Mouse (Mus musculus) left cerebral cortex, postnatal 14 days (tissue): ENCODE measurements at regions not wholly inside any gene's neighbourhood (a gene's known extent, or its start where the extent isn't known, plus 50 kb on each side); places are given as distances from the start of the nearest gene placed in this dataset.

ENCODE experiments used
- DNase-seq, 2 experiments: peaks; one replicate each; pipeline ENCODE4 v3.0.0; 2021 to 2022; ENCODE audit warnings: low spot score in 2 of 2, mixed read lengths in 1 of 2
- intact Hi-C: fragments of 180-260 bp; cut with DNase I; formaldehyde crosslinking; loops from one replicate; pipeline ENCODE4 v1.15.1; 2025

GRCm38 (mm10) chr1:61050346-61050745 is 72.6 kb downstream of the Icos start:
- no peak for DNase-seq
- intact Hi-C loops = loop anchor here (10.0 kb wide), 1 partner anchor 244 kb away; no protein-coding TSS in a partner anchor

GRCm38 (mm10) chr1:61053676-61054075 is 75.9 kb downstream of the Icos start:
- no peak for DNase-seq
- intact Hi-C loops = loop anchor here (10.0 kb wide), 1 partner anchor 241 kb away; no protein-coding TSS in a partner anchor

GRCm38 (mm10) chr1:61054391-61054790 is 76.7 kb downstream of the Icos start:
- intact Hi-C loops = loop anchor here (10.0 kb wide), 1 partner anchor 240 kb away; no protein-coding TSS in a partner anchor
- DNase-seq = no peak

GRCm38 (mm10) chr1:61055176-61055575 is 77.4 kb downstream of the Icos start:
- peak; percentile 52 to 79 for DNase-seq
- intact Hi-C loops = loop anchor here (5.0 to 10.0 kb wide), 2 partner anchors 240 to 1647 kb away; partner anchors contain the start of gene Nrp2

GRCm38 (mm10) chr1:61059910-61060536 is 82.3 kb downstream of the Icos start:
- no peak for DNase-seq
- intact Hi-C loops = loop anchor here (5.0 to 10.0 kb wide), 2 partner anchors 235 to 1642 kb away; partner anchors contain the start of gene Nrp2

- DNase-seq = no peak
- intact Hi-C loops = no loop called here
These were observed 84.2 kb downstream of the Icos start for GRCm38 (mm10) chr1:61061892-61062460.

GRCm38 (mm10) chr1:61068112-61068511 is 90.4 kb downstream of the Icos start:
- no peak for DNase-seq
- intact Hi-C loops = no loop called here

GRCm38 (mm10) chr1:61074127-61074526 is 96.4 kb downstream of the Icos start:
- no peak for DNase-seq
- intact Hi-C loops = no loop called here

- intact Hi-C loops = no loop called here
- DNase-seq = no peak
These were observed 97.6 kb downstream of the Icos start for GRCm38 (mm10) chr1:61075335-61075734.

GRCm38 (mm10) chr1:61084732-61085131 is 107.0 kb downstream of the Icos start:
- intact Hi-C loops = no loop called here
- no peak for DNase-seq

GRCm38 (mm10) chr1:61086811-61087210 is 109.1 kb downstream of the Icos start:
- intact Hi-C loops = no loop called here

GRCm38 (mm10) chr1:61090801-61091200 is 113.1 kb downstream of the Icos start:
- no peak for DNase-seq
- intact Hi-C loops = no loop called here

More at GRCm38 (mm10) chr1:61086811-61087210, 109.1 kb downstream of the Icos start:
- DNase-seq = no peak

- intact Hi-C loops = no loop called here
- no peak for DNase-seq
These were observed 117.9 kb downstream of the Icos start for GRCm38 (mm10) chr1:61095481-61096165.

- intact Hi-C loops = no loop called here
- DNase-seq = no peak
These were observed 121.6 kb downstream of the Icos start for GRCm38 (mm10) chr1:61099341-61099740.

GRCm38 (mm10) chr1:61101679-61102078 is 124.0 kb downstream of the Icos start:
- intact Hi-C loops = no loop called here
- no peak for DNase-seq

GRCm38 (mm10) chr1:61102346-61102745 is 124.6 kb downstream of the Icos start:
- intact Hi-C loops = no loop called here
- no peak for DNase-seq

GRCm38 (mm10) chr1:61103581-61103980 is 125.9 kb downstream of the Icos start:
- intact Hi-C loops = no loop called here
- DNase-seq = no peak

- intact Hi-C loops = no loop called here
- peak in 1 of 2 experiments; percentile 3 for DNase-seq
These were observed 134.1 kb downstream of the Icos start for GRCm38 (mm10) chr1:61111731-61112309.

- intact Hi-C loops = no loop called here
These were observed 139.8 kb downstream of the Icos start for GRCm38 (mm10) chr1:61117535-61117934.

GRCm38 (mm10) chr1:61118071-61118470 is 140.3 kb downstream of the Icos start:
- no peak for DNase-seq
- intact Hi-C loops = no loop called here

More at GRCm38 (mm10) chr1:61117535-61117934, 139.8 kb downstream of the Icos start:
- DNase-seq = no peak
